Mouse (Mus musculus) gastrocnemius, postnatal 36 days (tissue): ENCODE data around the gene Piwil4. TPM values are rescaled to one million over a fixed set of nuclear protein-coding genes. Genes with fewer than 3 reads are reported as not detected.
"Not testable (repeated sequence)": the region's sequence is repeated elsewhere in the genome, so short reads cannot be mapped to it uniquely, and the experiment has no call there.

Source experiments
- DNase-seq, 2 experiments: peaks; one replicate each; pipeline ENCODE4 v3.0.0; 2022
- intact Hi-C: fragments of 180-260 bp; cut with DNase I; formaldehyde crosslinking; loops from one replicate; pipeline ENCODE4 v1.15.1; 2025
- total RNA-seq, 2 experiments: library from RNA; stranded (reverse); gene quantifications; 2 replicates each; pipeline ENCODE4 v1.2.3; 2021

The Piwil4 gene
- total RNA-seq, 2 experiments from 2014 or later: not detected

- intact Hi-C loops: no loop called here
- DNase-seq: no peak
Measured at GRCm38 (mm10) chr9:14675707-14676691, 64.5 kb downstream of the Piwil4 start.

- intact Hi-C loops: no loop called here
- DNase-seq: no peak
Measured at GRCm38 (mm10) chr9:14674506-14674905, 66.0 kb downstream of the Piwil4 start.

GRCm38 (mm10) chr9:14673109-14673508 lies 67.4 kb downstream of the Piwil4 start:
- intact Hi-C loops: no loop called here
- DNase-seq: no peak

- intact Hi-C loops, DNase-seq: not testable (repeated sequence)
Measured at GRCm38 (mm10) chr9:14671965-14672364, 68.6 kb downstream of the Piwil4 start.

- no peak for DNase-seq
- intact Hi-C loops: no loop called here
Measured at GRCm38 (mm10) chr9:14668382-14668781, 72.2 kb downstream of the Piwil4 start.

- no peak for DNase-seq
Measured at GRCm38 (mm10) chr9:14666071-14666470, 74.5 kb downstream of the Piwil4 start.

GRCm38 (mm10) chr9:14663591-14663990 lies 76.9 kb downstream of the Piwil4 start:
- no peak for DNase-seq
- intact Hi-C loops: no loop called here

More at GRCm38 (mm10) chr9:14666071-14666470, 74.5 kb downstream of the Piwil4 start:
- intact Hi-C loops: no loop called here

GRCm38 (mm10) chr9:14662876-14663275 lies 77.7 kb downstream of the Piwil4 start:
- intact Hi-C loops: no loop called here
- peak in 1 of 2 experiments; percentile 41 for DNase-seq

GRCm38 (mm10) chr9:14662138-14662537 lies 78.4 kb downstream of the Piwil4 start:
- DNase-seq: no peak
- intact Hi-C loops: no loop called here

- no peak for DNase-seq
- intact Hi-C loops: no loop called here
Measured at GRCm38 (mm10) chr9:14657926-14658325, 82.6 kb downstream of the Piwil4 start.

- intact Hi-C loops: loop anchor here (5.0 kb wide), 1 partner anchor 57 kb away; no protein-coding TSS in a partner anchor
Measured at GRCm38 (mm10) chr9:14654010-14654409, 86.5 kb downstream of the Piwil4 start.

GRCm38 (mm10) chr9:14652761-14653160 lies 87.8 kb downstream of the Piwil4 start:
- peak in 1 of 2 experiments; percentile 42 for DNase-seq
- intact Hi-C loops: loop anchor here (5.0 kb wide), 1 partner anchor 55 kb away; no protein-coding TSS in a partner anchor

More at GRCm38 (mm10) chr9:14654010-14654409, 86.5 kb downstream of the Piwil4 start:
- no peak for DNase-seq

- intact Hi-C loops: no loop called here
- DNase-seq: no peak
Measured at GRCm38 (mm10) chr9:14647849-14648248, 92.7 kb downstream of the Piwil4 start.

GRCm38 (mm10) chr9:14646641-14647040 lies 93.9 kb downstream of the Piwil4 start:
- no peak for DNase-seq
- intact Hi-C loops: no loop called here

Other genes with a start within 250 kb of the Piwil4 start
- not detected for gene Kdm4d, start 240.3 kb downstream of the Piwil4 start, total RNA-seq
- 10 to 100 TPM; 87.3 to 95.2 TPM for gene Cwc15, start 240.1 kb downstream of the Piwil4 start, total RNA-seq
- 100 to 1,000 TPM; 276 to 313 TPM for gene Amotl1, start 95.7 kb downstream of the Piwil4 start, total RNA-seq
- under 1 TPM; 0.17 to 0.26 TPM for gene Fut4, start 11.7 kb upstream of the Piwil4 start, total RNA-seq
- not detected for gene 1700012B09Rik, start 30.3 kb upstream of the Piwil4 start, total RNA-seq
- gene Mre11a, start 43.9 kb upstream of the Piwil4 start, total RNA-seq: 10 to 100 TPM in 1 of 2 experiments, 1 to 10 TPM in 1; 8.5 to 14.5 TPM
- 1 to 10 TPM; 6.1 to 6.5 TPM for gene Ankrd49, start 44.1 kb upstream of the Piwil4 start, total RNA-seq
- gene Gpr83, start 119.5 kb upstream of the Piwil4 start, total RNA-seq: not detected
- gene Izumo1r, start 163.2 kb upstream of the Piwil4 start, total RNA-seq: not detected